Mouse (Mus musculus) telencephalon, adult 2 months (tissue): ENCODE results near the gene Plin2.
A peak's percentile ranks its signal among the peaks of the same experiment; 100 is the strongest.
"Not testable (repeated sequence)": the region's sequence is repeated elsewhere in the genome, so short reads cannot be mapped to it uniquely, and the experiment has no call there.

Experiments used
- DNase-seq: peaks from one replicate; pipeline ENCODE4 v3.0.0-alpha.2; 2011; ENCODE audit warnings: low read depth, low spot score

Gene Plin2

GRCm38 (mm10) chr4:86632556-86632955, 37.3 kb downstream of the Plin2 start:
- not testable (repeated sequence) for DNase-seq

- no peak for DNase-seq
Measured at GRCm38 (mm10) chr4:86631831-86632230, 38.0 kb downstream of the Plin2 start.

GRCm38 (mm10) chr4:86626496-86626895, 43.4 kb downstream of the Plin2 start:
- DNase-seq: not testable (repeated sequence)

GRCm38 (mm10) chr4:86625463-86625862, 44.4 kb downstream of the Plin2 start:
- no peak for DNase-seq

- not testable (repeated sequence) for DNase-seq
Measured at GRCm38 (mm10) chr4:86622532-86622931, 47.3 kb downstream of the Plin2 start.

GRCm38 (mm10) chr4:86622116-86622515, 47.7 kb downstream of the Plin2 start:
- no peak for DNase-seq

- peak; percentile 77 for DNase-seq
Measured at GRCm38 (mm10) chr4:86620506-86620905, 49.4 kb downstream of the Plin2 start.

GRCm38 (mm10) chr4:86612289-86612620, 57.6 kb downstream of the Plin2 start:
- no peak for DNase-seq

- peak; percentile 100 for DNase-seq
Measured at GRCm38 (mm10) chr4:86611524-86612288, 58.2 kb downstream of the Plin2 start, which contains the start of gene Haus6. Haus6 (minus strand) TSS chr4:86612055.
